Mouse (Mus musculus): ENCODE results near the gene Gpr62. TPM values are rescaled to one million over a fixed set of nuclear protein-coding genes. Genes with fewer than 3 reads are reported as not detected.

Gpr62 gene
- polyA plus RNA-seq, 1 experiment from 2014 or later, result 1.3 TPM

DNA sequence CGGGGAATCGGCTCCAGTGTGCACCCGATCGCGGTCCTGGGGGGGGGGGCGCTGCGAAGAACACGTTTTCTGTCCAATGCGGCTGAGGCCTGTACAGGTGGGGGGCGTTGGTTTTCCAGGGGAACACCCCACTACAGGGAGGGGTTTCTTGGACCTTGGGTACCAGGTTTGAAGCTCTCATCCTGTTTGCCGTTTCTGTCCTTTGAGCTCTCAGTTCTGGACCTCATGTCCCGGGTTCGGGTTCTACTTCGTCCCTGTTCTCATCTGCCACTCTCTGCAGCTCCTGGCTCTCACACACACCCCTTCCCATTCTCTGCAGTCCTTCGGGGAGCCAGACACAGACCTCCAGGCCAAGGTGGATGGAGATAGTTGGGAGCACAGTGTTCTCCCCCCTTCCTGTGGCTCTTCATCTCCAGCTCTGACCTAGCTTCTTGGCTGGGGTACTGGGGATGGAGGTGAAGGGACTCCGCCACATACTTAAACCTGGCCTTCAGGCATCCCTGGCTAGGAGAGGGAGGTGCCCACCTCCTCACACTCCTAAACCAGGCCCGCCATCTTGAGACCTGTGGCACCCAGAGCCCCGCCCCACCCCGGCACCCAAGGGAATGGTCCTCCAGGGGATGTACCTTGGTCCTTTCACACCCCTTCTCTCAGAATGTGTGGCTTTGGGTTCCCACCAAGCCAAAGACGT is 11.5 kb downstream of the Gpr62 start:
- Histone ChIP-seq H3K27me3 (replicated peaks; ENCODE audit: control insufficient read depth, insufficient read depth, low read length) (no peaks in the 10 kb centered on the region), H3K9ac (ENCODE audit: low read depth, low read length) (peak overlapping the region; percentile 93), H3K27ac (ENCODE audit: low read depth, low read length) (peak overlapping the region; percentile 92), H3K4me3 (ENCODE audit: low read length) (peak overlapping the region; percentile 73), H3K36me3 (ENCODE audit: control insufficient read depth, insufficient read depth, low read length) (no peaks in the 10 kb centered on the region), H3K4me2 (ENCODE audit: low read length) (peak overlapping the region; percentile 62), H3K4me1 (ENCODE audit: control insufficient read depth, insufficient read depth, low read depth, low read length) (peaks cover 49% of the 10 kb centered on the region), H3K9me3 (ENCODE audit: control insufficient read depth, low read length) (no peaks in the 10 kb centered on the region)
- peak; percentile 15 for ATAC-seq
- WGBS, result 3% methylated on average over 13 of the region's 20 CpGs

DNA sequence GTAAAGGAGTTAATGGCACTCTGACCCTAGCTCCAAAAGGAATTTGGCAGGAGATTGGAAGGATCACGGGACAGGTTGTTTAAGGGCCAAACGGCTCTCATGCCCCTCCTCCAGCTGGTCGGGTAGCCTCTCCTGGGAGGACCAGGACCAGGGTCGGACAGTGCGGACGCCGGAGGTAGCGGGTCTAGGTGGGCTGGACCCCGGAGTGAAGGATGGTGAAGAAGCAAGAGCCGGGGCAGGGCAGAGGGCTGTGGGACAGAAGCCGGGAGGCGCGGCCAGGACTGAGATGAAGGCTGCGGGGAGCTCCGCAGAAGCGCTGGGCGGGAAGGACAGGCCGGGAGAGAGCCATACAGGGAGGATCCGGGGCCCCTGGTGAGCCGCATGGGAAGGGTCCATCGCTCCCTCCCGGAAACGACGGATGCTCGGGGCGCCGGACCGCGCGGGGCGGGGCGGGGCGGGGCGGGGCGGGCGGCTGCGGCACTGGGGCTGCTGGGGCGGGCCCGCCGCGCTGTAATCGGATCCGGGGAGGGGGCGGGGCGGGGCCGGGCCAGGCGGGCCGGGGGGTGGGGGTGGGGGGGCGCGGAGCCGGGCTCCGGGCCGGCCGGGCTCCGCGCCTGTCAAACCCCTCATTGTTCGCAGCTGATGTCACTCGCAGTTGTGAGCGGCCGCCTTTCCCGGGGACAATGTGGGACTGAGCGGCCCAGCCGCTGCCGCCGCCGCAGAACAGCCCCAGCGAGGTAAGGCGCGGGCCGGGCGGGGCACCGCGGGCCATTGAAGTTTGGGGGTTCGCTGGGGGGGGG is 12.3 kb downstream of the Gpr62 start, which contains the start of gene Pcbp4:
Gene Pcbp4 (plus strand): TSS at position 21 of the 800 bp plus-strand sequence.
- peak; percentile 63 for ATAC-seq
- H3K27me3 ChIP-seq (replicated peaks; ENCODE audit: control insufficient read depth, insufficient read depth, low read length), result no peaks in the 10 kb centered on the region
- peak within 1 kb of the TSS; percentile 93 for H3K9ac ChIP-seq (ENCODE audit: low read depth, low read length)
- H3K36me3 ChIP-seq (ENCODE audit: control insufficient read depth, insufficient read depth, low read length), result no peaks in the 10 kb centered on the region
- peak within 1 kb of the TSS; percentile 92 for H3K27ac ChIP-seq (ENCODE audit: low read depth, low read length)
- H3K4me1 ChIP-seq (ENCODE audit: control insufficient read depth, insufficient read depth, low read depth, low read length), result peaks cover 52% of the 10 kb centered on the region
- peak within 1 kb of the TSS; percentile 62 for H3K4me2 ChIP-seq (ENCODE audit: low read length)
- H3K9me3 ChIP-seq (ENCODE audit: control insufficient read depth, low read length), result no peaks in the 10 kb centered on the region
- H3K4me3 ChIP-seq (ENCODE audit: low read length), result peak within 1 kb of the TSS; percentile 73
- WGBS, result 0% methylated on average over 22 of the region's 74 CpGs

DNA sequence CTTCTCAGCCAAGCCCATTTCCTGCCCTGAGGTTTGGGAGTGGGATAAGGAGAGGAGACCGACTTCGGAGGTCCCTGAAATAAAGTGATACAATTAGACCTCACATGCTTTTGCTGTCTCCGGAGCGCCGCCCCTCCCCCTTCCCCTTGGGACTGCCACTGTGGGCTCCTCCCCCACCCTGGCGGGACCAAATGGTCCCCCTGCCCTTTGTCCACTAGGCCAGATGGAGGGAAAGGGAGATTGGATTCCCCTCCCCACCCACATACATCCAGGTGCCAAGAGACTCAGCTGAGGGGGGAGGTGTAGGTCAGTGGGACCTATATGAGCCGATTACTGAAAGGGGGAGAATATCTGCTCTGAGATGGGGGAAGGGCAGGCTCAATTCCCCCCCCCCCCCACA is 12.9 kb downstream of the Gpr62 start:
- Histone ChIP-seq H3K4me2 (ENCODE audit: low read length) (peak overlapping the region; percentile 62), H3K36me3 (ENCODE audit: control insufficient read depth, insufficient read depth, low read length) (no peaks in the 10 kb centered on the region), H3K4me3 (ENCODE audit: low read length) (peak overlapping the region; percentile 73), H3K27me3 (replicated peaks; ENCODE audit: control insufficient read depth, insufficient read depth, low read length) (no peaks in the 10 kb centered on the region), H3K4me1 (ENCODE audit: control insufficient read depth, insufficient read depth, low read depth, low read length) (peaks cover 53% of the 10 kb centered on the region), H3K9ac (ENCODE audit: low read depth, low read length) (peak overlapping the region; percentile 93), H3K9me3 (ENCODE audit: control insufficient read depth, low read length) (no peaks in the 10 kb centered on the region), H3K27ac (ENCODE audit: low read depth, low read length) (peak overlapping the region; percentile 92)
- WGBS, result 3% methylated on average over 7 of the region's 7 CpGs
- peak; percentile 1; the same call in 1 of the 2 replicates for ATAC-seq

DNA sequence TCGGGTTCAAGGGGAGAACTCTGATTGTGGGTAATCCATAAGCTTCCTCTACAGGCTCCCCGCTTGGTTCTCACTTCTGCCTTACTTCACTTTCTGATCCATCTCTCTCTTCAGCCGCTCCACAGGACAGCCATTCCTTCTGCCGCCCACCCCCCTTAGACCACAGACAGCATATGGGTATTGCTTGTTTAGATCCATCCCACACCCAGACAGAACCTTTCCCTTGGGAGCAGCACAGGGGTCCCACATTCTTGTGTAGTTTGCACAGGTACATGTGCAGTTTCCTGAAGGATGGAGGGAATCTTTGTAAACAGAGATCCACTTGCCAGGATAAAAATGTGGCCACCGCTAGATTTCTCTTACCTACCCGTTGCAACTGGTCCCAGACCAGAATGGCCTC is 13.4 kb downstream of the Gpr62 start:
- H3K36me3 ChIP-seq (ENCODE audit: control insufficient read depth, insufficient read depth, low read length), result no peaks in the 10 kb centered on the region
- peak overlapping the region; percentile 62 for H3K4me2 ChIP-seq (ENCODE audit: low read length)
- H3K27me3 ChIP-seq (replicated peaks; ENCODE audit: control insufficient read depth, insufficient read depth, low read length), result no peaks in the 10 kb centered on the region
- no peaks in the 10 kb centered on the region for H3K9me3 ChIP-seq (ENCODE audit: control insufficient read depth, low read length)
- peaks cover 50% of the 10 kb centered on the region for H3K4me1 ChIP-seq (ENCODE audit: control insufficient read depth, insufficient read depth, low read depth, low read length)
- H3K9ac ChIP-seq (ENCODE audit: low read depth, low read length), result peak overlapping the region; percentile 93; the same call in 1 of the 2 replicates
- H3K27ac ChIP-seq (ENCODE audit: low read depth, low read length), result peak overlapping the region; percentile 12; the same call in 1 of the 2 replicates
- peak overlapping the region; percentile 73 for H3K4me3 ChIP-seq (ENCODE audit: low read length)
- WGBS, result 25% methylated on average over 6 of the region's 6 CpGs
- ATAC-seq, result no peak

DNA sequence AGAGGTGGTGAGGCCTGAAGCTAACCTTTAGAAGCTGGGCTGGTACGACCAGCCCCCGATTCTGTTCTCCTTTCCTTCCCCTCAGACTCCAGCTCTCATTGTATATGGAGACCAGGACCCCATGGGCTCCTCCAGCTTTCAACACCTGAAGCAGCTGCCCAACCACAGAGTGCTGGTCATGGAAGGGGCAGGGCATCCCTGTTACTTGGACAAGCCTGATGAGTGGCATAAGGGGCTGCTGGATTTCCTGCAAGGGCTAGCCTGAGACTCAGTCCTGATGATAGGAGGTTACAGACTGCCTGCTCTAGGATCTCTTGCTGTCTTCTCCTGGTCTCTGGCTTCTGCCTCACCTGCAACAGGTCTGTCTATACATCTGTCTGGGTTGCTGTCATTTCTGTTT is 13.8 kb downstream of the Gpr62 start:
- Histone ChIP-seq H3K4me1 (ENCODE audit: control insufficient read depth, insufficient read depth, low read depth, low read length) (peaks cover 48% of the 10 kb centered on the region), H3K9me3 (ENCODE audit: control insufficient read depth, low read length) (no peaks in the 10 kb centered on the region), H3K27me3 (replicated peaks; ENCODE audit: control insufficient read depth, insufficient read depth, low read length) (no peaks in the 10 kb centered on the region), H3K27ac (ENCODE audit: low read depth, low read length) (no peak overlapping the region), H3K9ac (ENCODE audit: low read depth, low read length) (peak overlapping the region; percentile 0; the same call in 1 of the 2 replicates), H3K36me3 (ENCODE audit: control insufficient read depth, insufficient read depth, low read length) (no peaks in the 10 kb centered on the region), H3K4me2 (ENCODE audit: low read length) (no peak overlapping the region), H3K4me3 (ENCODE audit: low read length) (no peak overlapping the region)
- WGBS, result 58% methylated on average over 2 of the region's 2 CpGs
- ATAC-seq, result no peak

DNA sequence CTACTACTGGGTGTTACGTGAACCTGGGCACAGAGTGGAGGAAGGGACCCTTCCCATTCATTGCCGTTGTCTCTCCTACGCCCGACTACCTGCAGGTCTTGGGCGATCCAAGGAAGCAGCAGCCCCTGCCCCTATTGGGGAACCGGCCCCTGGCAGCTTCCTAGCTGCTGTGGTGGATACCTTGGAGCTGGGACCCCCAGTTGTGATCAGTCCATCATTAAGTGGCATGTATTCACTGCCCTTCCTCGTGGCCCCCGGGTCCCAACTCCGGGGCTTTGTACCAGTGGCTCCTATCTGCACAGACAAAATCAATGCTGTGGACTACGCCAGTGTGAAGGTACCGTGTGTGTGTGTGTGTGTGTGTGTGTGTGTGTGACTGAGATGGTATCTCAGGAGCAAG is 14.4 kb downstream of the Gpr62 start:
- no peak for ATAC-seq
- H3K4me1 ChIP-seq (ENCODE audit: control insufficient read depth, insufficient read depth, low read depth, low read length), result peaks cover 48% of the 10 kb centered on the region
- H3K9me3 ChIP-seq (ENCODE audit: control insufficient read depth, low read length), result no peaks in the 10 kb centered on the region
- no peaks in the 10 kb centered on the region for H3K27me3 ChIP-seq (replicated peaks; ENCODE audit: control insufficient read depth, insufficient read depth, low read length)
- no peak overlapping the region for H3K9ac ChIP-seq (ENCODE audit: low read depth, low read length)
- H3K4me3 ChIP-seq (ENCODE audit: low read length), result no peak overlapping the region
- 79% methylated on average over 11 of the region's 11 CpGs for WGBS
- no peak overlapping the region for H3K4me2 ChIP-seq (ENCODE audit: low read length)
- no peaks in the 10 kb centered on the region for H3K36me3 ChIP-seq (ENCODE audit: control insufficient read depth, insufficient read depth, low read length)
- H3K27ac ChIP-seq (ENCODE audit: low read depth, low read length), result no peak overlapping the region

DNA sequence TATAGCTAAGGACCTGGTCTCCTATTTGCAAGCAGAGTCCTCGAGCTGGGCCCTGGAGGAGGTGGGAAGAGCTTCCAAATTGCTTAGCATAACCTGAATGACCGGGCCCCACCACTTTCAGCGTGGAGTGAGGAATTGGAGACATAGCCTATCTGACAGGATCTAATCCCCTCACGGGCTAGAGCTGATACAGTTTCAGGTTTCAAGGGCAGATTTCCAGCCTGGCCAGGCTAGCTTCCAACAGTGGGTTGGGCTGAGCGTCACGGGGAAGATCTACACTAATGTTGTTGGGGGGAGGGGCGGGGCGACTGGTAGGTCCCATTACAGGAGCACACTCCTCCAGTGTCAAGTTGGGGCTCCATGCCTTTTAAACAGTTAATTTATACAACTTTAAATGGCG is 15.1 kb downstream of the Gpr62 start:
- WGBS, result 27% methylated on average over 9 of the region's 9 CpGs
- H3K4me1 ChIP-seq (ENCODE audit: control insufficient read depth, insufficient read depth, low read depth, low read length), result peaks cover 47% of the 10 kb centered on the region
- H3K4me3 ChIP-seq (ENCODE audit: low read length), result no peak overlapping the region
- no peaks in the 10 kb centered on the region for H3K27me3 ChIP-seq (replicated peaks; ENCODE audit: control insufficient read depth, insufficient read depth, low read length)
- H3K36me3 ChIP-seq (ENCODE audit: control insufficient read depth, insufficient read depth, low read length), result no peaks in the 10 kb centered on the region
- no peak overlapping the region for H3K27ac ChIP-seq (ENCODE audit: low read depth, low read length)
- H3K4me2 ChIP-seq (ENCODE audit: low read length), result no peak overlapping the region
- no peak overlapping the region for H3K9ac ChIP-seq (ENCODE audit: low read depth, low read length)
- no peak for ATAC-seq
- no peaks in the 10 kb centered on the region for H3K9me3 ChIP-seq (ENCODE audit: control insufficient read depth, low read length)

DNA sequence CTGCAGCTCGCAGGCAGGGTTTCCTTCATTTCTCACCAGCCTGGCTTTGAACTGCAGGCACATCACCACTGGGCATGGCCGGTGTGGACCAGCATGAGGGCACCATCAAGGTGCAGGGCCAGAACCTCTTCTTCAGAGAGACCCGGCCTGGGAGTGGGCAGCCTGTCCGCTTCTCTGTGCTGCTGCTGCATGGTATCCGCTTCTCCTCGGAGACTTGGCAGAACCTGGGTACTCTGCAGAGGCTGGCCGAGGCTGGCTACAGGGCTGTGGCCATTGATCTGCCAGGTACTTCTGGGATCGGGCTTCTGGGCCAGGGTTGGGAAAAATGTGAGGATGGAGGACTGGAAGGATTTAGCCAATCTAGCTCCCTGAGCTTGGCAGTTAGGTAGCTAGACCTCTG is 15.8 kb downstream of the Gpr62 start:
- 91% methylated on average over 8 of the region's 8 CpGs for WGBS
- Histone ChIP-seq H3K4me2 (ENCODE audit: low read length) (no peak overlapping the region), H3K9me3 (ENCODE audit: control insufficient read depth, low read length) (no peaks in the 10 kb centered on the region), H3K4me1 (ENCODE audit: control insufficient read depth, insufficient read depth, low read depth, low read length) (peaks cover 40% of the 10 kb centered on the region), H3K9ac (ENCODE audit: low read depth, low read length) (no peak overlapping the region), H3K4me3 (ENCODE audit: low read length) (no peak overlapping the region), H3K36me3 (ENCODE audit: control insufficient read depth, insufficient read depth, low read length) (no peaks in the 10 kb centered on the region), H3K27me3 (replicated peaks; ENCODE audit: control insufficient read depth, insufficient read depth, low read length) (no peaks in the 10 kb centered on the region), H3K27ac (ENCODE audit: low read depth, low read length) (no peak overlapping the region)
- ATAC-seq, result no peak

DNA sequence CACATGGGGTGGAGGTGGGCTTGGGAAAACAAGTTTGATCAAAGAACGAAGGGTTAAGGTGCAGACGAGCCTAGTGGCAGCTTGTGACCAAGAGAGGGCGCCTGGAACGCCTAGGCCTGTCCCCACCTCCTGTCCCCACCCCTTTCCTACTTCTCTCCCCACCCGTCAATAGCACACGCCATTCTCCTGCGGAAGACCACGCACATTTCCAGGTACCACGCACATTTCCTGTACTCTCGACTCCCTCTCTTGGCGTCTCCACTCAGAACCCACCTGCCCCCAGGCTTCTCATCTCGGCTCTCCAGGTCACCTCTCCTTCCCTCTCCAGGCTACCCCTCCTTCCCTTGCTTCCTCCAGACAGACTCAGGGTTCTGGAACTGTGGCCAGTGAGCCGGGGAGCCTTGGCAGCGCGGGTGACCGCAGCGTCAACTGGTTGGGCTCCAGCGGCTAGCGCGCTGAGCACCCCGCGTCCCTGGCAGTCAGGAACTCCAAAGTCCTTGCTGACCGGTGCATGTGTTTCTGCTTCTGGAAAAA is 17.2 kb downstream of the Gpr62 start:
- peak; percentile 68 for ATAC-seq
- H3K36me3 ChIP-seq (ENCODE audit: control insufficient read depth, insufficient read depth, low read length), result no peaks in the 10 kb centered on the region
- H3K4me3 ChIP-seq (ENCODE audit: low read length), result peak overlapping the region; percentile 47
- 1% methylated on average over 23 of the region's 23 CpGs for WGBS
- peak overlapping the region; percentile 74 for H3K27ac ChIP-seq (ENCODE audit: low read depth, low read length)
- no peaks in the 10 kb centered on the region for H3K27me3 ChIP-seq (replicated peaks; ENCODE audit: control insufficient read depth, insufficient read depth, low read length)
- H3K9ac ChIP-seq (ENCODE audit: low read depth, low read length), result peak overlapping the region; percentile 69
- H3K4me1 ChIP-seq (ENCODE audit: control insufficient read depth, insufficient read depth, low read depth, low read length), result peaks cover 38% of the 10 kb centered on the region
- H3K9me3 ChIP-seq (ENCODE audit: control insufficient read depth, low read length), result no peaks in the 10 kb centered on the region
- H3K4me2 ChIP-seq (ENCODE audit: low read length), result peak overlapping the region; percentile 80
